Mouse (Mus musculus) C2C12 (cell line): Measurements from ENCODE around the gene Cd320.

ENCODE experiments used
- CEBPB ChIP-seq: IDR thresholded peaks from one replicate; pipeline ENCODE4 v1.6.1; 2011; ENCODE audit warnings: low read depth, mild to moderate bottlenecking, control low read depth, moderate library complexity
- CTCF ChIP-seq: IDR thresholded peaks from one replicate; pipeline ENCODE4 v1.5.1; 2011; ENCODE audit not compliant: control insufficient read depth, insufficient read depth, insufficient read length
- FOSL1 ChIP-seq: IDR thresholded peaks from one replicate; pipeline ENCODE4 v1.8.0; 2011; ENCODE audit warnings: mild to moderate bottlenecking, low read length; ENCODE audit not compliant: poor library complexity, insufficient read depth, severe bottlenecking
- MAX ChIP-seq: IDR thresholded peaks from one replicate; pipeline ENCODE4 v1.6.1; 2011; ENCODE audit warnings: mild to moderate bottlenecking, control low read depth
- MYOD1 ChIP-seq: IDR thresholded peaks from one replicate; pipeline ENCODE4 v1.6.1; 2011; ENCODE audit warnings: low read depth; ENCODE audit not compliant: control insufficient read depth, insufficient read length
- MYOG ChIP-seq: IDR thresholded peaks from one replicate; pipeline ENCODE4 v1.6.1; 2011; ENCODE audit not compliant: control insufficient read depth, insufficient read length; ENCODE audit errors: extremely low read depth
- USF1 ChIP-seq: IDR thresholded peaks from one replicate; pipeline ENCODE4 v1.6.1; 2011; ENCODE audit warnings: low read depth, mild to moderate bottlenecking, control low read depth, moderate library complexity

DNA sequence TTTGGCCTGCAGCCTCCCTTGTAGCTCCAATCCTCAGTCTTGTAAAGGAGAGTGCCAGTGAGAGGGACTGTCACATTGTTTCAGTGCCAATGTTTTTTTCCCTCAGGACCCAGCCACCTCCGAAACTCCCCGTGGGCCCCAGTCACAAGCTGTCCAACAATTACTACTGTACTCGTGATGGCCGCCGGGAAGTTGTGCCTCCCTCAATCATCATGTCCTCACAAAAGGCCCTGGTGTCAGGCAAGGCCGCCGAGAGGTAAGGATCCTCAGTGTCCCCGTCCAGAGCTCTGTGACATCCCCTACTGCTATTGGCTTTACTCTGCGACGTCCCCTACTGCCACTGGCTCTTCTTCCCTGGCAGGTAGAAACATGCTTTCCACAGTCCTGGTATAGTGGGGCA lies 13.3 kb upstream of the Cd320 start:
- no peak for TF ChIP-seq CTCF
- TF ChIP-seq MAX, result no peak
- TF ChIP-seq USF1, result no peak
- no peak for TF ChIP-seq MYOD1
- no peak for TF ChIP-seq MYOG
- no peak for TF ChIP-seq CEBPB
- no peak for TF ChIP-seq FOSL1
